Mouse (Mus musculus): ENCODE data around the gene Per1. TPM values are rescaled to one million over a fixed set of nuclear protein-coding genes. Genes with fewer than 3 reads are reported as not detected.

Gene Per1
- polyA plus RNA-seq (2015; fragmentation: Nextera tagmentation; extraction: Ambion mirVana): 11.9 and 15.6 TPM in 2 replicates

DNA sequence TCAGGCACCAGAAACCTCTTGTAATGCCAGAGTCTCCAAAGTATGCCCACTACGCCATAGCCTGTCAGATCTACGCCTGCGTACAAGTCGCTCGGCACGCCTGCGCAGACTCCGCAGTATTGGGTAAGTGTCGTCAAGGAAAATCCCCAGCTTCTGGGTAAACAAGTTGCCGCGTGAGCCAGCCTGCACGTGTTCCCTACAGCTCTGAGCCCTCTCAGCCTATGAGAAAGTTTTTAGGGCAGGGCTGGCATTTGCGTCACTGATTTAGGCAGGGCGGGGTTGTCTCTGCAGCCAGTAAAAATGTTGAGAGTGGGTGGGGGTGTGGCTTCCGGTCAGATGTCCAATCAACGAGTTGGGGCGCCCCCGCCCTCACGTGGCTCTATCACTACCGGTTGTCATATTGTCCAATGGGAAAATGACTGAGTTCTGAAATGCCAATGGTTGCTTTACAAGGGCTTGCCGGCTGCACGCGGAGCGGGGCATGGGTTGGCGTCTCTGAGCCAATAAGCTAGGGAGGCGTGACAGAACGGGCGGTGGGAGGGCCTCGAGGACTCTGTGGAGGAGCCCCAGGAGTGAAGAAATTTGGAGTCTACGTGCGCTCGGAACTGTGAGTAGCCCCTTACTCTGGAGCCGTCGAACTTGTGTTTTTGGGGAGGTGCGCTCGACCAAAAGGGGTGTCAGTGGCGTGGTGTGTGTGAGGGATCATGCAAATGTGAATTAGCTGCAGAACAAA, at the start of gene Per1:
Per1 (plus strand) TSS at position 521 of the 733 bp plus-strand sequence.
- Histone ChIP-seq H3K27ac (peak within 1 kb of the TSS; percentile 93), H3K36me3 (peaks cover 3% of the 10 kb centered on the region; the same call in 1 of the 2 replicates), H3K4me3 (replicated peaks) (peak within 1 kb of the TSS; percentile 58), H3K9ac (peak within 1 kb of the TSS; percentile 69), H3K4me2 (replicated peaks) (peak within 1 kb of the TSS; percentile 86), H3K27me3 (replicated peaks) (no peaks in the 10 kb centered on the region), H3K9me3 (no peaks in the 10 kb centered on the region), H3K4me1 (replicated peaks) (peaks cover 53% of the 10 kb centered on the region)
- peak; percentile 90 for ATAC-seq
- WGBS: under 1% methylated on average over 37 of the region's 37 CpGs

- Histone ChIP-seq H3K4me2 (replicated peaks) (peak within 1 kb of the TSS; percentile 77), H3K4me3 (replicated peaks) (peak within 1 kb of the TSS; percentile 72), H3K4me1 (replicated peaks) (peaks cover 23% of the 10 kb centered on the region), H3K36me3 (peaks cover 19% of the 10 kb centered on the region), H3K27me3 (replicated peaks) (no peaks in the 10 kb centered on the region), H3K9ac (peak within 1 kb of the TSS; percentile 73), H3K9me3 (no peaks in the 10 kb centered on the region), H3K27ac (peak within 1 kb of the TSS; percentile 96)
- under 1% methylated on average over 54 of the region's 54 CpGs for WGBS
- peak; percentile 85 for ATAC-seq
Measured at GRCm38 (mm10) chr11:69045531-69046394, 49.3 kb upstream of the Per1 start, which contains the start of gene Aurkb. Gene Aurkb, plus strand, starts transcription at chr11:69045647.

- Histone ChIP-seq H3K27ac (no peak overlapping the region), H3K27me3 (replicated peaks) (no peaks in the 10 kb centered on the region), H3K36me3 (peaks cover 24% of the 10 kb centered on the region), H3K9me3 (no peaks in the 10 kb centered on the region), H3K4me1 (replicated peaks) (peaks cover 23% of the 10 kb centered on the region), H3K9ac (peak overlapping the region; percentile 73), H3K4me3 (replicated peaks) (peak overlapping the region; percentile 72), H3K4me2 (replicated peaks) (peak overlapping the region; percentile 77)
- ATAC-seq: no peak
- 5% methylated on average over 9 of the region's 9 CpGs for WGBS
Measured at GRCm38 (mm10) chr11:69046395-69046774, 48.6 kb upstream of the Per1 start.

GRCm38 (mm10) chr11:69047592-69047991, 47.4 kb upstream of the Per1 start:
- ATAC-seq: no peak
- peaks cover 23% of the 10 kb centered on the region for H3K4me1 ChIP-seq (replicated peaks)

GRCm38 (mm10) chr11:69048151-69048550, 46.9 kb upstream of the Per1 start:
- WGBS: 94% methylated on average over 14 of the region's 14 CpGs

More at GRCm38 (mm10) chr11:69047592-69047991, 47.4 kb upstream of the Per1 start:
- WGBS: 79% methylated on average over 12 of the region's 12 CpGs
- Histone ChIP-seq H3K9ac (peak overlapping the region; percentile 29; the same call in 1 of the 2 replicates), H3K9me3 (no peaks in the 10 kb centered on the region), H3K27me3 (replicated peaks) (no peaks in the 10 kb centered on the region), H3K36me3 (peaks cover 24% of the 10 kb centered on the region), H3K4me3 (replicated peaks) (no peak overlapping the region; the same call in 1 of the 2 replicates), H3K4me2 (replicated peaks) (peak overlapping the region; percentile 77), H3K27ac (no peak overlapping the region)

DNA sequence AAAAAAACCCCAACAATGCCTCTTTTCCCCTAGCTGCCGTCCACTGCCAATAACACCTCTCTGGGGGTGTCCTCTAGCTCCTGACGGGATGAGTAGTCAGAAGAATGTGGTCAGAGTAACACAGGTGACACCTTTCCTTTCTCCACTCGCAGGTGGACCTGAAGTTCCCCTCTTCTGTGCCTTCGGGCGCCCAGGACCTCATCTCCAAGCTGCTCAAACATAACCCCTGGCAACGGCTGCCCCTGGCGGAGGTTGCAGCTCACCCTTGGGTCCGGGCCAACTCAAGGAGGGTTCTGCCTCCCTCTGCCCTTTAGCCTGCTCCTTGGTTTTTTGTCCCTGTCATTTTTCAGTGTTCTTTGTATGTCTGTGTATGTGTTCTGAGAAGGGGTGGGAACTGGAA, 44.3 kb upstream of the Per1 start:
- no peak overlapping the region for H3K4me3 ChIP-seq (replicated peaks)
- peaks cover 24% of the 10 kb centered on the region for H3K36me3 ChIP-seq
- no peak overlapping the region for H3K27ac ChIP-seq

More at GRCm38 (mm10) chr11:69048151-69048550, 46.9 kb upstream of the Per1 start:
- no peaks in the 10 kb centered on the region for H3K27me3 ChIP-seq (replicated peaks)
- H3K27ac ChIP-seq: no peak overlapping the region
- H3K9ac ChIP-seq: no peak overlapping the region
- H3K4me2 ChIP-seq (replicated peaks): no peak overlapping the region
- H3K36me3 ChIP-seq: peaks cover 24% of the 10 kb centered on the region
- H3K4me1 ChIP-seq (replicated peaks): peaks cover 23% of the 10 kb centered on the region
- ATAC-seq: no peak
- H3K9me3 ChIP-seq: no peaks in the 10 kb centered on the region
- H3K4me3 ChIP-seq (replicated peaks): no peak overlapping the region

DNA sequence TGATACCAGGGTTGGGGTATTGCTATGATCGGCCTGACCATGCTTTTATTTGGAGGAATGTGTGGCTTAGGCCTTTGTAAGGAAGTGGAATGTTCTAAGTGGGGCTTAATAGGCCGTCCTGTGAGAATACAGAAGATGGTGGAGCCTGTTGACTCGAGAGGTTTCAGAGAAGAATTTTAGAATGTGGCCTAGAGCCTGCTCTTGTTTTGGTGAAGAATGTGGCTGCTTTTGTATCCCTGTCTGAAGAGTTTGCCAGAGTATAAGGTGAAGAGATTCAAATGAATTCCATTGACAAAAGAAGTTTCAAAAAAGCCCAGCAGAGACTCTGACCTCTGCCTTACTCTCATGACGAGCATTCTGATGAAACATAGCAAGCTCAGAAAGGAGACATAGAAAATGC, 43.2 kb upstream of the Per1 start:
- WGBS: 88% methylated on average over 4 of the region's 4 CpGs
- H3K36me3 ChIP-seq: peaks cover 24% of the 10 kb centered on the region

More for the DNA sequence above, 44.3 kb upstream of the Per1 start:
- WGBS: 89% methylated on average over 8 of the region's 8 CpGs
- ATAC-seq: no peak
- Histone ChIP-seq H3K9me3 (no peaks in the 10 kb centered on the region), H3K4me2 (replicated peaks) (no peak overlapping the region), H3K4me1 (replicated peaks) (peaks cover 23% of the 10 kb centered on the region), H3K9ac (no peak overlapping the region), H3K27me3 (replicated peaks) (no peaks in the 10 kb centered on the region)

GRCm38 (mm10) chr11:69052824-69053421, 42.1 kb upstream of the Per1 start:
- H3K27me3 ChIP-seq (replicated peaks): no peaks in the 10 kb centered on the region
- 86% methylated on average over 2 of the region's 2 CpGs for WGBS
- ATAC-seq: no peak
- no peaks in the 10 kb centered on the region for H3K9me3 ChIP-seq
- peaks cover 24% of the 10 kb centered on the region for H3K36me3 ChIP-seq
- no peak overlapping the region for H3K4me2 ChIP-seq (replicated peaks)
- peaks cover 10% of the 10 kb centered on the region; the same call in 1 of the 2 replicates for H3K4me1 ChIP-seq (replicated peaks)
- no peak overlapping the region for H3K27ac ChIP-seq
- H3K4me3 ChIP-seq (replicated peaks): no peak overlapping the region
- no peak overlapping the region for H3K9ac ChIP-seq

More for the DNA sequence above, 43.2 kb upstream of the Per1 start:
- H3K4me2 ChIP-seq (replicated peaks): no peak overlapping the region
- H3K9ac ChIP-seq: no peak overlapping the region
- no peak for ATAC-seq
- no peak overlapping the region for H3K4me3 ChIP-seq (replicated peaks)
- H3K27ac ChIP-seq: no peak overlapping the region
- no peaks in the 10 kb centered on the region for H3K9me3 ChIP-seq
- H3K27me3 ChIP-seq (replicated peaks): no peaks in the 10 kb centered on the region
- H3K4me1 ChIP-seq (replicated peaks): peaks cover 20% of the 10 kb centered on the region

- ATAC-seq: no peak
- no peak overlapping the region for H3K4me3 ChIP-seq (replicated peaks)
Measured at GRCm38 (mm10) chr11:69053848-69054247, 41.2 kb upstream of the Per1 start.

GRCm38 (mm10) chr11:69058265-69058664, 36.8 kb upstream of the Per1 start:
- ATAC-seq: no peak
- peak overlapping the region; percentile 63 for H3K9ac ChIP-seq
- H3K4me3 ChIP-seq (replicated peaks): peak overlapping the region; percentile 89
- H3K4me2 ChIP-seq (replicated peaks): peak overlapping the region; percentile 77
- H3K36me3 ChIP-seq: no peaks in the 10 kb centered on the region
- 71% methylated on average over 2 of the region's 2 CpGs for WGBS
- peaks cover 20% of the 10 kb centered on the region for H3K4me1 ChIP-seq (replicated peaks)
- peak overlapping the region; percentile 91 for H3K27ac ChIP-seq
- H3K27me3 ChIP-seq (replicated peaks): no peaks in the 10 kb centered on the region
- no peaks in the 10 kb centered on the region for H3K9me3 ChIP-seq

More at GRCm38 (mm10) chr11:69053848-69054247, 41.2 kb upstream of the Per1 start:
- Histone ChIP-seq H3K27me3 (replicated peaks) (no peaks in the 10 kb centered on the region), H3K36me3 (peaks cover 16% of the 10 kb centered on the region), H3K4me1 (replicated peaks) (peaks cover 9% of the 10 kb centered on the region; the same call in 1 of the 2 replicates), H3K9me3 (no peaks in the 10 kb centered on the region), H3K9ac (no peak overlapping the region), H3K4me2 (replicated peaks) (no peak overlapping the region), H3K27ac (no peak overlapping the region)
- WGBS: 69% methylated on average over 3 of the region's 3 CpGs

- H3K9ac ChIP-seq: peak overlapping the region; percentile 63
- WGBS: under 1% methylated on average over 19 of the region's 19 CpGs
- peak overlapping the region; percentile 77 for H3K4me2 ChIP-seq (replicated peaks)
- peak overlapping the region; percentile 91 for H3K27ac ChIP-seq
- H3K9me3 ChIP-seq: no peaks in the 10 kb centered on the region
- H3K4me1 ChIP-seq (replicated peaks): peaks cover 20% of the 10 kb centered on the region
- no peaks in the 10 kb centered on the region for H3K27me3 ChIP-seq (replicated peaks)
- H3K36me3 ChIP-seq: no peaks in the 10 kb centered on the region
- ATAC-seq: peak; percentile 37
- peak overlapping the region; percentile 89 for H3K4me3 ChIP-seq (replicated peaks)
Measured at GRCm38 (mm10) chr11:69058729-69059356, 36.2 kb upstream of the Per1 start.

Measured in intestine, embryonic 15.5 days (tissue).